Mouse (Mus musculus) cerebellum, postnatal 36 days (tissue): Measurements from ENCODE around the gene Prss45.
"Not testable (repeated sequence)": the region's sequence is repeated elsewhere in the genome, so short reads cannot be mapped to it uniquely, and the experiment has no call there.

Experiments used
- DNase-seq, 2 experiments: peaks; one replicate each; pipeline ENCODE4 v3.0.0; 2021 to 2022; ENCODE audit warnings: mixed read lengths in 2 of 2

Prss45 gene

GRCm38 (mm10) chr9:110834411-110834810 is at the start of gene Prss45:
Gene Prss45 (plus strand): TSS chr9:110834588.
- no peak for DNase-seq

- no peak for DNase-seq
Observed at GRCm38 (mm10) chr9:110788169-110788568, 46.2 kb upstream of the Prss45 start.

DNA sequence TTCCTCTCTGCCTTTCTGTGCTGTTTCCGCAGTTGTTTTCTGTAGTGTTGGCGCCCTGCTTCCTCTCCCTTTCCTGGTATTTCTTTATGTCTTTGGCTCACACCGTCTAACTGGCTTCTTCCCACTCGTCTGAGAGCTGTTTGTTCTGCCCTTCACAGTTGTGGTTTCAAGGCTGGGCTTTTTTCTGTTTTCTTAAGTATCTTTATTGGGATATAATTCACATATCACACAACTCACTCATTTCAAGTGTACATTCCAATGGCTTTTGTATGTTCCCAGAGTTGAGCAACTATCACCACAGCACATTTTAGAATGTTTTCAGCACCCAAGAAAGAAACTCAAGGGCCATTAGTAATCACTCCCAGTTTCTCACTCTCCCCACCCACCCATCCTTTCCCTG is 43.9 kb upstream of the Prss45 start:
- DNase-seq, result no peak

DNA sequence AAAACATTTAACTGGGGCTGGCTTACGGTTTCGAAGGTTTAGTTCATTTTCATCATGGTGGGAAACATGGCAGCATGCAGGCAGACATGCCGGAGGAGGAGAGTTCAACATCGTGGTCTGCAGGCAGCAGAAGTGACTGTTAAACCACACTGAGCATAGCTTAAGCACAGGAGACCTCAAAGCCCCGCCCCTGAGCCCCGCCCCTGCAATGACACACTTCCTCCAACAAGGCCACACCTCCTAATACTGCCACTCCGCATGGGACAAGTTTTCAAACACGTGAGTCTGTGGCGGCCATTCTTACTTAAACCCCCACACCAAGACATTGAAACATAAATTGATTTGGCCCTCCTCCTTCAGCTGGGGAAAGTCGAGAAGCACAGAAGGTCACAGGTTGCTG is 37.4 kb upstream of the Prss45 start:
- no peak for DNase-seq

DNA sequence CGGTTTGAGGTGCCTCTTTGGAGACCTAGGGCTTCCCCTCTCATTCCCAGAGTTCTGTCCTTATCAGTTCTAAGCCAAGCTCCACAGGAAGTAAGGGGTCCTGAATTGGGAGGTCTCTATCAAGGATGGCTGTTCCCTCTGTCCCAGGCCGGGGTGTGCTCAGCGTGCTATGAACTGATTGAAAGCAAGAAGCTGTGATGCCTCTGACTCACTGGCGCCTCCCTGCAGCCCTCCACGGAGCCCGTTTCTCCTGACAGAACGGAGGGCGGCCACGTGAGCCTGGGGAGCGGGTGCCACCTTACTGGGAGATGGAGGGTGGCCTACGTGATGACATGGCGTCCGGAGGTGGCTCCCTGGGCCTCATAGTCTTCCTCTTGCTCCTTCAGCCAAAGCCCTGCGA is 36.5 kb upstream of the Prss45 start, which contains the start of gene Prss42:
Gene Prss42 (plus strand): TSS at position 301 of the 400 bp plus-strand sequence.
- no peak for DNase-seq

DNA sequence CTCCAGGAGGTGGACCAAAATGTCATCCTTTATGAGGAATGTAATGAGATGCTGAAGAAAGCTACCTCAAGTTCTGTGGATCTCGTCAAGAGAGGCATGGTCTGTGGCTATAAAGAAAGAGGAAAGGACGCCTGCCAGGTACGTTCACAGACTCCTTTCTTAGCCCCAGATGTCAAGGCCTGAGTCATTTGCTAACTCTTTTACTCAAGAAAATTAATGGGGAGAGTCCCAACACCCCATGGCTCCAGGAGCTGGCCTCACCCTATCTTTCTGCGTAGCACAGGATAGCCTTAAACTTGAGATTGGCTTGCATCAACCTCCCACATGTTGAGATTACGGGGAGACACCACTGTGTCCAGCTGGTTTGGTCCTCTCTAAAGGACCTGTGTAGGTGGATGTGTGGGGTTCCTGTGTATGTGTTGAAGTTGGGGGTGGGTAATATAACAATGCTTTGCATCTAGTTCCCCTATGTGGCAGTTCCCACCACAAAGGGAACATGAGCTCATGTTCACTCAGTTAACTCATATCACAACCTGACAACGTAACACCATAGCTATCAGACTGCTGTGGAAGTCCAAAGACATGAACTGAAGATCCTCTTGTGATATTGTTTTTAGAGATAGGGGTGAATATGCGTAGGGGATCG is 33.4 kb upstream of the Prss45 start:
- DNase-seq, result no peak

DNA sequence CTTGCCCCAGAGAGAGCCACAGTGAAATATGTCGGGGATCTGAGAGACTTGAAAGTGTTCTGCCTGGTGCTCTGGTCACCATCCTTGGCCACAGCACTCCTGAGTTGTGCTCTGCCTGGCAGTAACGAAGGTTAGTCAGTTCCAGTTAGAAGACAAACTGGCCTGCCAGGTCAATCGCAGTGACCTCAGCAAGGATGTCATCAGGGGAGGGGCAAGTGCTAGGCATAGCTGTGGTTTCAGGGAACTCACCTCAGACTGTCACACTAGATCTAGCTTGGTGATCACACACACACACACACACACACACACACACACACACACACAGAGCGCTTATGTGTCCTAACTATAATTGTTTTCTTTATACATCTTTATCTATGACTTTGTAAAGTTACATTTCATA is 31.1 kb upstream of the Prss45 start:
- no peak for DNase-seq

GRCm38 (mm10) chr9:110810051-110810450 is 24.3 kb upstream of the Prss45 start:
- no peak for DNase-seq

GRCm38 (mm10) chr9:110813789-110814188 is 20.6 kb upstream of the Prss45 start, which contains the start of gene Prss44:
Gene Prss44 (plus strand): TSS chr9:110813994.
- no peak for DNase-seq

DNA sequence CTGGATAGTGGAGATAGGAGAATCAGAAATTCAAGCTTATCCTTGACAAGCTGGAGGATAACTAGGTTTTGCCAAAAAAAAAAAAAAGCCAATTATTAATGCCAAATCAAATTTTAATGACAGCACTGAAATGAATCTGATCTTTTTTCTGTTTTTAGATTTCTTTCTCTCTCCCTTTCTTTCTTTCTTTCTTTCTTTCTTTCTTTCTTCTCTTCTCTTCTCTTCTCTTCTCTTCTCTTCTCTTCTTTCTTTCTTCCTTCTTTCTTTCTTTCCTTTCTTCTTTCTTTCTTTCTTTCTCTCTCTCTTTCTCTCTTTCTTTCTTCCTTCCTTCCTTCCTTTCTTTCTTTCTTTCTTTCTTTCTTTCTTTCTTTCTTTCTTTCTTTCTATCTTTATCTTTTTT is 13.8 kb upstream of the Prss45 start:
- DNase-seq, result not testable (repeated sequence)

DNA sequence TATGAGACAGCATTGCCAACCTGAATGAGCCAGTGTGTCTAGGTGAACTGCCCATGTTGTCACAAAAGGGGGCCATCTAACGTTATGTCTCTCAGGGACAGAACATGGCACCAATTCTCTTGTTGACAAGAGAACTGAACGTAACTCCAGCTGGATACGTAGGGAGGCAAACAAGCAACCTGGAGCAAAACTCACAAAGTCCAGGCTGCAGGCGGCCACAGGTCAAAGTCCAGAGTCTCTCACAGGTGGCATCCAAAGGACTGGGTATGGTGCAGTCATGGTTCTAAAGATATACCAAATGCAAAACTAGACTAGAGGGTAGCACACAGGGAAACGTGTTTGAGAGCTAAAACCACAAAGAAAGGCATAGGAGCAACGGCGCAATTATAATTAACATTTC is 13.0 kb upstream of the Prss45 start:
- no peak for DNase-seq

DNA sequence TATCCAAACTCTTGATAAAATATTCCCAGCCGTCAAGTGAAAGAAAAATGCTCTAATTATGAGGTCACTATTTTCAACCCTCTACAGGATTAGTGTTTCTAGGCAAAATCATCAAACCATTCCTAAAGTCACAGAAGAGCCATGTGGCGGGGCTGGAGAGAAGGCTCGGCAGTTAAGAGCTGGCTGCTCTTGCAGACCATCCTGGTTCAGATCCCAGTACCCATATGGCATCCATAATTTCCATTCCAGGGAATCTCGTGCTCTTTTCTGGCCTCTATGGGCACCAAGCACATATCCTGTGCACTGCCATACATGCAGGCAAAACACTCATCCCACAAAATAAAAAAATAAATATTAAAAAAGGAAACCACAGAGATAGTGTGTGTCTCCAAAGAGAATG is 9.0 kb upstream of the Prss45 start:
- DNase-seq, result no peak

GRCm38 (mm10) chr9:110825832-110826231 is 8.6 kb upstream of the Prss45 start:
- no peak for DNase-seq

GRCm38 (mm10) chr9:110826390-110826789 is 8.0 kb upstream of the Prss45 start, which contains the start of gene Prss43:
Gene Prss43 (plus strand): TSS chr9:110826690.
- DNase-seq, result no peak

DNA sequence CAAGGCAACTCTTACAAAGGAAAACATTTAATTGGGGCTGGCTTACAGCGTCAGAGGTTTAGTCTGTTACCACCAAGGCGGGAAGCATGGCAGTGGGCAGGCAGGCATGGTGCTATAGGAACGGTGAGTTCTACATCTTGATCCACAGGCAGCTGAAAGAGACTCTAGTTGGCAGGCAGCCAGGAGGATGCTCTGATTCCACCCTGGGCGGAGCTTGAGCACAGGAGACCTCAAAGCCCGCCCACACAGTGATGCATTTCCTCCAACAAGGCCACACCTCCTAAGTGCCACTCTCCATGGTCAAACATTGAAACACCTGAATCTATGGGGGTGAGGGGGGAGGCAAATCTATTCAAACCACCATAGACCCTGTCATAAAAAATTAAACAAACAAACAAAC is 1.4 kb upstream of the Prss45 start:
- no peak for DNase-seq

DNA sequence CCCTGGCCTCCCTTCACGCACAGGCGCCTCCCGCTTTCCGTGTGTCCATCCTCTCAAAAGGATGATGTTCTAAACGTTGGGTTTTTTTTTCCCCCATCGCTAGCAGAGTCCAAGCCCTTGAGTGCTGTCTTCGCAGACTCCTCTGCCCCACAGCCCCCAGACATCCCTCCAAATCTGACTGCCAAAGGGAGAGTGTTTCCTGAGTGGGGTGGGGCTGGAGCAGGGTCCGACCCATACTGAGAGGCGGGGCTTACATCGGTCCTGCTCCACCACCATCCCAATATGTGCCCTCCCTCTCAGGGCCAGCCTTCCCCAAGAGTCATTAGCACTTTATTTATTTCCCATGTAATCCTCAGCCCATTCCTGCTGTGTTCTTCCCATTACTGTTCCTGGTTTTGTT is 573 bp downstream of the Prss45 start:
- DNase-seq, result no peak

GRCm38 (mm10) chr9:110836112-110836511 is 1.7 kb downstream of the Prss45 start:
- DNase-seq, result no peak

GRCm38 (mm10) chr9:110840905-110841304 is 6.5 kb downstream of the Prss45 start:
- no peak for DNase-seq

GRCm38 (mm10) chr9:110841438-110841837 is 7.0 kb downstream of the Prss45 start:
- DNase-seq, result no peak

DNA sequence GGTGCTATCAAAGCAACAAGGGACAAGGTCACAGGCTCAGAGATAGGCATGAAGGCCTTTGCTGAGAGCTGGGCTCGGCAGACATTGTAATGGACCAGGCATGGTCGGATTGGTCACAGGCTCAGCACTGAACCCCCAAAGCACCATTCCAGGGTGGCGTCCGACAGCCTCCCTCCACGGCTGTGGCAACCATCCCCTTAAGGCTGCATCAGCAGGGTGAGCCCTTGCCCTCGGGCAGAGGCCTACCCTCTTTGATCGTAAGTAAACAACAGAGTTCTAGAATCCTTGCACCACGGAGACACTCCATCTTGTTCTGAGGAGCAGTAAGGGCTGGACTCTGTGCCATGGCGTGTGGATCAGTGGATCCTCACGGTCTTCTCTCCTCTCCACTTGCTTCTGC is 9.8 kb downstream of the Prss45 start, which contains the start of gene Prss46:
Gene Prss46 (plus strand): TSS at position 301 of the 400 bp plus-strand sequence.
- no peak for DNase-seq

- no peak for DNase-seq
Observed at GRCm38 (mm10) chr9:110849162-110849561, 14.8 kb downstream of the Prss45 start.

GRCm38 (mm10) chr9:110855903-110856302 is 21.5 kb downstream of the Prss45 start:
- DNase-seq, result no peak

DNA sequence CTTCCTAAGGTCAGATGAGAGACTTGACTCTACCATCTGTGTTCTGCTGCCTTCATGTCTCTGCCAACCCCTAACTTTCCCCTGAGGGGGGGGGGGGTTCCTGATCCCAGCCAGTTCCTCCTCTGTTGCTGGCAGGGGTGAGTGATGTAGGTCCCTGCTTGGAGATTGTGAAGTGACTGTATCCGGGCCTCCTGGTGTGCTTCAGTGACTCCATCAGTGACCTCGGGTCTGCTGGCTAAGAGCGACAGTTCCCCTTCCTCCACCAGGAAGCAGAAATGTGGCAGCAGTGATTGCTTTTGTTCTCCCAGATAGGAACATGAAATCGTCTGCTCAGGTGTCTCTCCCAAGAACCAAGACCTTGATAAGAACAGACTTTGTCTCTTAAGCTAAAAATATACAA is 22.5 kb downstream of the Prss45 start:
- DNase-seq, result no peak

GRCm38 (mm10) chr9:110857781-110858472 is 23.5 kb downstream of the Prss45 start, which contains the start of gene Prss50:
Gene Prss50 (plus strand): TSS chr9:110857967.
- no peak for DNase-seq
